8 mouse cellular contexts compared by ENCODE assay signal in genomic region chr15:80133682-80134449, GRCm38 (mm10). TPM values are rescaled to one million over a fixed set of nuclear protein-coding genes. Genes with fewer than 3 reads are reported as not detected.
DNase-seq lines count a peak whose midpoint lies in the region; ATAC-seq lines count a peak whose summit lies in the region.

No protein-coding gene starts in this region.

- H3K9ac ChIP-seq in forebrain, embryonic 14.5 days (ENCODE audit: low read length): peak overlapping the region; percentile 86
- H3K9ac ChIP-seq in intestine, embryonic 15.5 days: peak overlapping the region; percentile 84
- H3K9ac ChIP-seq in neural tube, embryonic 12.5 days: peak overlapping the region; percentile 88

- DNase-seq in adrenal gland, postnatal 14 days: peak; percentile 42
- DNase-seq in adrenal gland, postnatal 4 days (ENCODE audit: low spot score in 2 of 2): no peak
- DNase-seq in adipocyte (ENCODE audit: low spot score): peak; percentile 49
- no peak for DNase-seq in forebrain, embryonic 14.5 days (ENCODE audit: low spot score)
- DNase-seq in lung, adult 18-20 months: peak; percentile 23 to 30
- no peak for DNase-seq in frontal cortex, postnatal 10 days (ENCODE audit: low spot score in 2 of 2)

- H3K4me3 ChIP-seq in forebrain, embryonic 14.5 days (ENCODE audit: low read depth, low read length): peak overlapping the region; percentile 57
- H3K4me3 ChIP-seq in intestine, embryonic 15.5 days (replicated peaks): peak overlapping the region; percentile 67
- peak overlapping the region; percentile 66 for H3K4me3 ChIP-seq in neural tube, embryonic 12.5 days

- H3K27me3 ChIP-seq in forebrain, embryonic 14.5 days (replicated peaks; ENCODE audit: control insufficient read depth, insufficient read depth, low read length): no peaks in the 10 kb centered on the region
- H3K27me3 ChIP-seq in intestine, embryonic 15.5 days (replicated peaks): no peaks in the 10 kb centered on the region
- H3K27me3 ChIP-seq in neural tube, embryonic 12.5 days (replicated peaks): no peaks in the 10 kb centered on the region

- peaks cover 11% of the 10 kb centered on the region for H3K4me1 ChIP-seq in forebrain, embryonic 14.5 days (ENCODE audit: control insufficient read depth, insufficient read depth, low read length)
- peaks cover 28% of the 10 kb centered on the region for H3K4me1 ChIP-seq in intestine, embryonic 15.5 days (replicated peaks)
- peaks cover 18% of the 10 kb centered on the region for H3K4me1 ChIP-seq in neural tube, embryonic 12.5 days

- 0 out of 2 replicates have a peak, but pooled peaks cover 4% of the 10 kb centered on the region for H3K36me3 ChIP-seq in forebrain, embryonic 14.5 days (ENCODE audit: control insufficient read depth, insufficient read depth, low read length)
- H3K36me3 ChIP-seq in intestine, embryonic 15.5 days: no peaks in the 10 kb centered on the region
- H3K36me3 ChIP-seq in neural tube, embryonic 12.5 days: peaks cover 3% of the 10 kb centered on the region

- WGBS in forebrain, embryonic 14.5 days: 16% methylated on average over 14 of the region's 14 CpGs
- 9% methylated on average over 14 of the region's 14 CpGs for WGBS in intestine, embryonic 15.5 days
- 12% methylated on average over 14 of the region's 14 CpGs for WGBS in neural tube, embryonic 12.5 days

- peak overlapping the region; percentile 97; the same call in 1 of the 2 replicates for H3K27ac ChIP-seq in forebrain, embryonic 14.5 days (ENCODE audit: low read depth, low read length)
- peak overlapping the region; percentile 99 for H3K27ac ChIP-seq in intestine, embryonic 15.5 days
- peak overlapping the region; percentile 98 for H3K27ac ChIP-seq in neural tube, embryonic 12.5 days

- H3K9me3 ChIP-seq in forebrain, embryonic 14.5 days (replicated peaks; ENCODE audit: control insufficient read depth, low read length): no peaks in the 10 kb centered on the region
- H3K9me3 ChIP-seq in intestine, embryonic 15.5 days: no peaks in the 10 kb centered on the region
- no peaks in the 10 kb centered on the region for H3K9me3 ChIP-seq in neural tube, embryonic 12.5 days

- ATAC-seq in forebrain, embryonic 14.5 days: peak; percentile 14; the same call in 1 of the 2 replicates
- peak; percentile 31 for ATAC-seq in intestine, embryonic 15.5 days
- peak; percentile 48 for ATAC-seq in neural tube, embryonic 12.5 days (ENCODE audit: low FRiP score, low read depth)

- peak overlapping the region; percentile 91 for H3K4me2 ChIP-seq in forebrain, embryonic 14.5 days (ENCODE audit: low read length)
- peak overlapping the region; percentile 87 for H3K4me2 ChIP-seq in intestine, embryonic 15.5 days (replicated peaks)
- H3K4me2 ChIP-seq in neural tube, embryonic 12.5 days (replicated peaks): peak overlapping the region; percentile 93

RNA-seq across cellular contexts. Expression of gene Tab1, which starts 0.9 kb away (rescaled TPM):
- 14.6 and 23.0 TPM in 2 replicates for total RNA-seq in adrenal gland, postnatal 14 days (2021)
- total RNA-seq in adrenal gland, postnatal 4 days (2021): 10 to 100 TPM; 37.6 to 37.8 TPM
- 33.1 and 36.6 TPM in 2 replicates for polyA plus RNA-seq in forebrain, embryonic 14.5 days (2014; fragmentation: Nextera tagmentation; extraction: Ambion mirVana)
- polyA plus RNA-seq in intestine, embryonic 15.5 days (2015; fragmentation: Nextera tagmentation; extraction: Ambion mirVana): 28.5 and 29.0 TPM in 2 replicates
- 41.6 and 42.4 TPM in 2 replicates for polyA plus RNA-seq in neural tube, embryonic 12.5 days (2016; fragmentation: Nextera tagmentation; extraction: Ambion mirVana)

RNA-seq across cellular contexts. Expression of gene Mgat3, which starts 39.7 kb away (rescaled TPM):
- total RNA-seq in adrenal gland, postnatal 14 days (2021): 6.6 and 7.6 TPM in 2 replicates
- total RNA-seq in adrenal gland, postnatal 4 days (2021): 10 to 100 TPM; 12.4 to 15.4 TPM
- polyA plus RNA-seq in forebrain, embryonic 14.5 days (2014; fragmentation: Nextera tagmentation; extraction: Ambion mirVana): 11.7 and 12.5 TPM in 2 replicates
- 12.1 and 13.6 TPM in 2 replicates for polyA plus RNA-seq in intestine, embryonic 15.5 days (2015; fragmentation: Nextera tagmentation; extraction: Ambion mirVana)
- polyA plus RNA-seq in neural tube, embryonic 12.5 days (2016; fragmentation: Nextera tagmentation; extraction: Ambion mirVana): 13.7 and 13.8 TPM in 2 replicates

RNA-seq across cellular contexts. Expression of gene Rpl3, which starts 42.2 kb away (rescaled TPM):
- 594 and 691 TPM in 2 replicates for total RNA-seq in adrenal gland, postnatal 14 days (2021)
- 100 to 1,000 TPM; 927 to 955 TPM for total RNA-seq in adrenal gland, postnatal 4 days (2021)
- 768 and 902 TPM in 2 replicates for polyA plus RNA-seq in forebrain, embryonic 14.5 days (2014; fragmentation: Nextera tagmentation; extraction: Ambion mirVana)
- 1,109 and 1,134 TPM in 2 replicates for polyA plus RNA-seq in intestine, embryonic 15.5 days (2015; fragmentation: Nextera tagmentation; extraction: Ambion mirVana)
- 652 and 670 TPM in 2 replicates for polyA plus RNA-seq in neural tube, embryonic 12.5 days (2016; fragmentation: Nextera tagmentation; extraction: Ambion mirVana)

RNA-seq across cellular contexts. Expression of gene Syngr1, which starts 42.7 kb away (rescaled TPM):
- 28.5 and 29.8 TPM in 2 replicates for total RNA-seq in adrenal gland, postnatal 14 days (2021)
- 10 to 100 TPM; 26.4 to 27.6 TPM for total RNA-seq in adrenal gland, postnatal 4 days (2021)
- 28.8 and 30.1 TPM in 2 replicates for polyA plus RNA-seq in forebrain, embryonic 14.5 days (2014; fragmentation: Nextera tagmentation; extraction: Ambion mirVana)
- polyA plus RNA-seq in intestine, embryonic 15.5 days (2015; fragmentation: Nextera tagmentation; extraction: Ambion mirVana): 18.2 and 18.7 TPM in 2 replicates
- 15.8 and 19.6 TPM in 2 replicates for polyA plus RNA-seq in neural tube, embryonic 12.5 days (2016; fragmentation: Nextera tagmentation; extraction: Ambion mirVana)

Comparison
In these comparisons a context has a peak if more than half of its experiments do, and no peak if none do; other contexts are left out.
1. DNase-seq: peak in adrenal gland, postnatal 14 days (single experiment), adipocyte (single experiment) and lung, adult 18-20 months (2 of 2); none in adrenal gland, postnatal 4 days (0 of 2), forebrain, embryonic 14.5 days (single experiment) and frontal cortex, postnatal 10 days (0 of 2).
2. Peak in every context shown above with its lines, with median percentiles within 50 percentile points of each other: ATAC-seq, H3K27ac ChIP-seq, H3K4me2 ChIP-seq, H3K4me3 ChIP-seq and H3K9ac ChIP-seq.